Mouse (Mus musculus) E14TG2a.4 (cell line): ENCODE results near the gene Gm20388.

Experiments
- CTCF ChIP-seq: conservative IDR thresholded peaks from 2 replicates; pipeline ENCODE4 v1.5.1; 2014; ENCODE audit warnings: low read length
- NANOG ChIP-seq: IDR thresholded peaks from 2 replicates; pipeline ENCODE4 v1.6.1; 2014; ENCODE audit warnings: borderline replicate concordance, low read length, mixed read lengths
- POU5F1 ChIP-seq: IDR thresholded peaks from 2 replicates; pipeline ENCODE4 v1.6.1; 2014; ENCODE audit warnings: low read length, borderline replicate concordance

DNA sequence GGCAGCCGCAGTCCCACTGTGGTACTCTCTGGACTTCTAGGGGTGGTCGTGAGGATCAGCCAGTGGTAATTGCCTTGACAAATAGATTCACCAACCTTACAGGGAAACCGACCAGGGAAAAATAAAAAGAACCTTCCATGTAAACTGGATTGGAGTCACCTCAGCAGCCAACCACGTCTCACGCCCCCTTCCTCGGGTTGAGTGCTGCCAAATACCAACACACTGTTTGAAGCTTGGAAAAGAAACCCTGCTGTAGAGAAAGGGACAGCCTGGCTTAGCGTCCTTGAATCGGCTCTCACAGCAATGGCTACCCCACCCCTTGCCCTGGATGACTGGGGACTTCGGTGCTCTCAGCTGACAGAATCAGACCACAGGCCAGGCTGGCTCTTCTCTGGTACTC, 1386.7 kb downstream of the Gm20388 start:
- TF ChIP-seq CTCF (no peak), NANOG (no peak), POU5F1 (no peak)
